Mouse (Mus musculus) liver, embryonic 15.5 days (tissue): ENCODE data around the gene Zfp202. TPM values are rescaled to one million over a fixed set of nuclear protein-coding genes. Genes with fewer than 3 reads are reported as not detected.
A peak's percentile ranks its signal among the peaks of the same experiment; 100 is the strongest.
"Not testable (repeated sequence)": the region's sequence is repeated elsewhere in the genome, so short reads cannot be mapped to it uniquely, and the experiment has no call there.

Experiments used
- ATAC-seq: fragments of 200-750 bp; cut with Nextera tagmentation; 2 replicates; pipeline ENCODE4 v1.8.0; 2017; ENCODE audit warnings: moderate number of reproducible peaks, mild to moderate bottlenecking, moderate library complexity; ENCODE audit not compliant: insufficient read depth
- H3K27ac ChIP-seq: fragments of 300-500 bp; sonication (generic); replicated peaks from 2 replicates; pipeline ENCODE4 v1.5.1; 2015; ENCODE audit warnings: mild to moderate bottlenecking, inconsistent platforms
- H3K27me3 ChIP-seq: fragments of 300-500 bp; sonication (generic); 2 replicates; pipeline ENCODE4 v1.6.1; 2015; ENCODE audit warnings: mild to moderate bottlenecking, inconsistent platforms
- H3K36me3 ChIP-seq: fragments of 300-500 bp; sonication (generic); replicated peaks from 2 replicates; pipeline ENCODE4 v1.6.1; 2015; ENCODE audit warnings: moderate library complexity, mild to moderate bottlenecking, inconsistent platforms
- H3K4me1 ChIP-seq: fragments of 300-500 bp; sonication (generic); replicated peaks from 2 replicates; pipeline ENCODE4 v1.6.1; 2015; ENCODE audit warnings: inconsistent platforms
- H3K4me2 ChIP-seq: fragments of 300-500 bp; sonication (generic); 2 replicates; pipeline ENCODE4 v1.6.1; 2015; ENCODE audit warnings: moderate library complexity, mild to moderate bottlenecking, inconsistent platforms
- H3K4me3 ChIP-seq: fragments of 300-500 bp; sonication (generic); replicated peaks from 2 replicates; pipeline ENCODE4 v1.5.1; 2015; ENCODE audit warnings: mild to moderate bottlenecking, inconsistent platforms
- H3K9ac ChIP-seq: fragments of 300-500 bp; sonication (generic); 2 replicates; pipeline ENCODE4 v1.6.1; 2015; ENCODE audit warnings: moderate library complexity, mild to moderate bottlenecking, inconsistent platforms
- H3K9me3 ChIP-seq: fragments of 300-500 bp; sonication (generic); replicated peaks from 2 replicates; pipeline ENCODE4 v1.6.1; 2016; ENCODE audit warnings: inconsistent platforms
- WGBS: fragments of 180-500 bp; shearing (Covaris S2); methylation state at CpG from one replicate; pipeline ENCODE4 v1.1.7; 2015; ENCODE audit warnings: mixed read lengths; ENCODE audit not compliant: insufficient replicate concordance; 5-methylcytosine and 5-hydroxymethylcytosine counted together
- polyA plus RNA-seq: library from polyadenylated mRNA; unstranded; fragments of >200 nt; fragmentation: Nextera tagmentation; extraction: Ambion mirVana; gene quantifications from 2 replicates; pipeline ENCODE4 v1.2.1, GENCODE M21; 2015

Zfp202 gene
- polyA plus RNA-seq: 0.79 and 0.82 TPM in 2 replicates

DNA sequence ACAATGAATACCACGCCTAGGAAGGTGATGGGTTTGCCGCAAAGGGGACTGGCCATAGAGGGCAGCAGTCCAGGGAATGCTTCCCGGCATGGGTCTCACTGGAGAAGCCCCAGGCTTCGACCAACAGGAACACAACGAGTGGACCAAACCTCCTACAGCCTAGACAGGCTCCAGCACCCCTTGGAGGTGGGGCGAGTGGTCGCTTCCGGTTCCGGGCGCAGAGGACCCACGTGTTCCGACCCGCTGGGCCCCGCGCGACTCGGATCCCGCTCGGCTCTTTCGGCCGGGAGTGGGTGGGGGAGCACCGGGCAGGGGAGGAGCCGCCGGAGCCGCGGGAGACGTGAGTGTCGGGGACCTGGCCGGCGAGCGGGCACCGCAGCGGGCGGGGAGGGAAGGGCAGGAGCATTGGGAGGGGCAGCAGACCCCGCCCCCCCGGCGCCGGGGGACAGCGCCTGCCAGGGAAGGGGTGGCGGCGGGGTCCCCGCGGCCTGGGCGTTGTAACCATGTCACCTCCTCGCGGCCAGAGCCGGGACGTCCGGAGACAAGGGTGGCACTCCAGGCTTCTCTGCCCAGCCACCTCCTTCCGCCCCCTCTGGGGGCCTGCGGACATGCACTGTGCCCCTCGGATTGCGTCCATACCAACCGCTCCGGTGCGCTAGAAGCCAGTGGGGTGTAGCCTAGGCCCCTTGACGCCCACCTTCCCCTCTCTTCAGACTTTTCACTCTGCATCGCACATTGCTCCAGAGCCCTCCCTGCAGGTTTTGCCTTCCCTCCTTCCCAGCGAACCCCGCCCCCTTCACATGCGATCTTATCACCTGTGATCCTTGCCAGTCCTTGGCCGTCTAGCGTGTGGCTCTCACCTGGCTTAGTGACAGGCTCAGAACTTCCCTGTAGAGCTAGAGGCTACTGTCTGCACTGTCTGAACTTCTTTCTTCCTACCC lies at the start of gene Zfp202:
Zfp202 (plus strand) TSS at position 219 of the 941 bp plus-strand sequence.
- peak within 1 kb of the TSS; percentile 67 for H3K4me3 ChIP-seq
- 0 out of 2 replicates have a peak within 1 kb of the TSS, but pooled peaks have one; percentile 9 for H3K27ac ChIP-seq
- under 1% methylated on average over 46 of the region's 63 CpGs for WGBS
- no peaks in the 10 kb centered on the region for H3K9me3 ChIP-seq
- H3K27me3 ChIP-seq: no peaks in the 10 kb centered on the region
- H3K36me3 ChIP-seq: no peaks in the 10 kb centered on the region
- H3K9ac ChIP-seq: peak within 1 kb of the TSS; percentile 62
- peaks cover 17% of the 10 kb centered on the region for H3K4me1 ChIP-seq
- H3K4me2 ChIP-seq: peak within 1 kb of the TSS; percentile 78
- peak; percentile 86 for ATAC-seq

DNA sequence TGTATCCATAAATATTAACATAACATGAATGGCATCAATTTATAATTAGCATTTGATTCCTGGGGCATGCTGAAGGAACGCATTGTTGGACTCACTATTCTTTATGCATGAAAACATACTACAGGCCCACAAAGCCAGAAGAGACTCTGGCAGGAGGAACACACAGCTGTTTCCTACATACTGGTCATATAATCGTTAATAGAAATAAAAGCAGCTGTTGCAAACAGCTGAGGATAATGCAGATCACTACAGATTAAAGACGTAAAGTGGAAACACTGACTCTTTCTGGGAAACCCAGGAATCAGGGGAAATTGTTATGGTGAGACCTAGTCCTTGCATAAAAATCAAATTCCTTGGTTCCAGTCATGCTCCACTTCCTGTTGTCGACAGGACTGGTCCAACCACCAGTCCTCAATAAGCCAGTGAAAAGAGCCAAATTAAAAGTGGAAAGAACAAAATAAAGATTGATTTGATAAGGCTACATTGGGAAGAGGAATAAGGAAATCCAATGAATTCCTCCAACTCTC lies 36.9 kb upstream of the Zfp202 start:
- no peak overlapping the region for H3K27ac ChIP-seq
- H3K27me3 ChIP-seq: no peaks in the 10 kb centered on the region
- H3K9me3 ChIP-seq: no peaks in the 10 kb centered on the region
- no peak overlapping the region for H3K4me2 ChIP-seq
- no peak overlapping the region for H3K4me3 ChIP-seq
- H3K9ac ChIP-seq: no peak overlapping the region
- no peaks in the 10 kb centered on the region for H3K4me1 ChIP-seq
- no peaks in the 10 kb centered on the region for H3K36me3 ChIP-seq
- 63% methylated on average over 4 of the region's 4 CpGs for WGBS
- no peak for ATAC-seq

DNA sequence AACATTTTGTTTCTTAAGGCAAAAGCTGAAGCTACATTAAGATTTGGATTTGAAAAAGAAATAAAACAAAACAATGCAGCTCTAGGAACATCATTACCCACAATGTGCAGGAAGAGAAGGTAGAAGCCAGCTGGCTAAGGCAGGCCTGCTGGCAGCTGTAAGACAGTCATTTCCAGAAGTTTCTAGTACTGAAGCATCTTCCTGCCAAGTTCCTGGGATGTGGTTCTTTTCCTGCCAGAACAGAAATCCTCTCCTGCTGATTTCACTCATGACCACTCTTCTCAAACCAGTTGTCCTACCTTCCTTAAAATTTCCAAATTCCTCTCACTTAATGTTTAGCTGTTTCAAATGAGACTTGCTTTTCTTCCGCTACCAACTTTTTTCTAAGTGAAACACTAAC lies 25.7 kb upstream of the Zfp202 start:
- H3K27me3 ChIP-seq: no peaks in the 10 kb centered on the region
- H3K9ac ChIP-seq: no peak overlapping the region
- no peak overlapping the region for H3K27ac ChIP-seq
- ATAC-seq: no peak
- WGBS: 71% methylated on average over 1 of the region's 1 CpGs
- no peaks in the 10 kb centered on the region for H3K4me1 ChIP-seq
- H3K4me3 ChIP-seq: no peak overlapping the region
- no peak overlapping the region for H3K4me2 ChIP-seq
- no peaks in the 10 kb centered on the region for H3K9me3 ChIP-seq
- no peaks in the 10 kb centered on the region for H3K36me3 ChIP-seq

DNA sequence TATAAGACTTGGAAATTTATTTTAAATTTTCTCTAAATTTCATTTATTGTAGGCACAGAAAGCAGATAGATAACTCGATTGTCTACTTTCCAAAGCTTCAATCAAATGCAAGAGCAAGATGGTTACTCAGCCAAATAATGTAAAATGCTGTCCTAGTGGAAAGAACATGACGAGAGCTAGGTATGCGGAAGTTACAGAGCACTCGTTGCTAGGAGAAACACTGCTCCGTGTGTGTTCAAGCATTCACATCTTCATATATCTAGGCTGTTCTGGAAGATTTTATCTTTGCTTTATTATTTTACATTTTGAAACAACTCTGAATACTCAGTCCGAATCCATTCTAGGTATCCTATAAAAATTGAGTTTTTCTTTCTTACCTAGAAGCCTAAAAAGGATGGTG lies 15.1 kb upstream of the Zfp202 start:
- H3K27ac ChIP-seq: no peak overlapping the region
- 66% methylated on average over 6 of the region's 6 CpGs for WGBS
- H3K4me3 ChIP-seq: no peak overlapping the region
- H3K9me3 ChIP-seq: no peaks in the 10 kb centered on the region
- H3K4me2 ChIP-seq: no peak overlapping the region
- no peaks in the 10 kb centered on the region for H3K27me3 ChIP-seq
- no peaks in the 10 kb centered on the region for H3K36me3 ChIP-seq
- no peak for ATAC-seq
- no peak overlapping the region for H3K9ac ChIP-seq
- no peaks in the 10 kb centered on the region for H3K4me1 ChIP-seq

- Histone ChIP-seq H3K9me3 (no peaks in the 10 kb centered on the region), H3K9ac (no peak within 1 kb of the TSS), H3K4me3 (no peak within 1 kb of the TSS), H3K27ac (no peak within 1 kb of the TSS), H3K36me3 (no peaks in the 10 kb centered on the region), H3K27me3 (no peaks in the 10 kb centered on the region), H3K4me1 (no peaks in the 10 kb centered on the region), H3K4me2 (no peak within 1 kb of the TSS)
- ATAC-seq: no peak
- WGBS: 66% methylated on average over 5 of the region's 5 CpGs
These were observed 11.5 kb upstream of the Zfp202 start, which contains the start of gene Olfr986 for GRCm38 (mm10) chr9:40180620-40181019. Gene Olfr986 (plus strand): TSS chr9:40180920.

DNA sequence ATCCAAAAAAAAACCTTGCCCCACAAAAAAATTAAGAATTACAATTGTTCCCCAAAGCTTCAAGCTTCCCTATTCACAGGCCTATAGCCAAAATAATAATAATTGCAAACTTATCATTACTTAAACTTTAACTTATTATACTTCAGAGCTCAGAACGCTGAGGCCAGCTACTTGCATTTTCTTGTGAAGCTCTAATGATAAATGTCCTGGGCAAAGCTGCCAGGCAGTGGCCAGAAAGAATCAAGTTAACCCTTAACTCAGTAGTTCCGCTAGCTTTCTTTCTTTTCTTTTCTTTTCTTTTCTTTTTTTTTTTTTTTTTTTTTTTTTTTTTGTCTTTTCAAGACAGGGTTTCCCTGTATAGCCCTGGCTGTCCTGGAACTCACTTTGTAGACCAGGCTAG lies 7.0 kb upstream of the Zfp202 start:
- not testable (repeated sequence) for H3K36me3 ChIP-seq, H3K9me3 ChIP-seq, H3K4me1 ChIP-seq, H3K4me3 ChIP-seq, ATAC-seq, H3K27me3 ChIP-seq, H3K4me2 ChIP-seq, H3K27ac ChIP-seq, H3K9ac ChIP-seq
- WGBS: 54% methylated on average over 2 of the region's 2 CpGs

GRCm38 (mm10) chr9:40191086-40191876 lies 835 bp upstream of the Zfp202 start:
- H3K36me3 ChIP-seq: no peaks in the 10 kb centered on the region
- H3K27ac ChIP-seq: no peak overlapping the region
- H3K4me1 ChIP-seq: peaks cover 17% of the 10 kb centered on the region
- no peaks in the 10 kb centered on the region for H3K9me3 ChIP-seq
- peak overlapping the region; percentile 67 for H3K4me3 ChIP-seq
- H3K9ac ChIP-seq: no peak overlapping the region
- 71% methylated on average over 8 of the region's 9 CpGs for WGBS
- H3K4me2 ChIP-seq: peak overlapping the region; percentile 78
- no peaks in the 10 kb centered on the region for H3K27me3 ChIP-seq
- no peak for ATAC-seq

- no peak for ATAC-seq
- Histone ChIP-seq H3K4me1 (peaks cover 17% of the 10 kb centered on the region), H3K27me3 (no peaks in the 10 kb centered on the region), H3K4me2 (no peak overlapping the region), H3K27ac (no peak overlapping the region), H3K9ac (no peak overlapping the region), H3K9me3 (no peaks in the 10 kb centered on the region), H3K36me3 (no peaks in the 10 kb centered on the region), H3K4me3 (no peak overlapping the region)
- 67% methylated on average over 3 of the region's 3 CpGs for WGBS
These were observed 3.9 kb downstream of the Zfp202 start for GRCm38 (mm10) chr9:40195981-40196380.

- no peaks in the 10 kb centered on the region for H3K4me1 ChIP-seq
- H3K27me3 ChIP-seq: no peaks in the 10 kb centered on the region
- 0 out of 2 replicates have a peak, but pooled peaks cover 4% of the 10 kb centered on the region for H3K36me3 ChIP-seq
- H3K4me2 ChIP-seq: no peak overlapping the region
- no peak overlapping the region for H3K9ac ChIP-seq
- ATAC-seq: no peak
- no peaks in the 10 kb centered on the region for H3K9me3 ChIP-seq
- no peak overlapping the region for H3K27ac ChIP-seq
- H3K4me3 ChIP-seq: no peak overlapping the region
- WGBS: 41% methylated on average over 5 of the region's 5 CpGs
These were observed 14.4 kb downstream of the Zfp202 start for GRCm38 (mm10) chr9:40206546-40206950.

- no peaks in the 10 kb centered on the region for H3K4me1 ChIP-seq
- WGBS: 69% methylated on average over 2 of the region's 2 CpGs
- H3K27me3 ChIP-seq: no peaks in the 10 kb centered on the region
- H3K9ac ChIP-seq: no peak overlapping the region
- no peak overlapping the region for H3K4me3 ChIP-seq
- no peaks in the 10 kb centered on the region for H3K9me3 ChIP-seq
- H3K4me2 ChIP-seq: no peak overlapping the region
- H3K36me3 ChIP-seq: 0 out of 2 replicates have a peak, but pooled peaks cover 4% of the 10 kb centered on the region
- no peak for ATAC-seq
- H3K27ac ChIP-seq: no peak overlapping the region
These were observed 18.6 kb downstream of the Zfp202 start for GRCm38 (mm10) chr9:40210744-40211143.

- 73% methylated on average over 5 of the region's 5 CpGs for WGBS
- Histone ChIP-seq H3K36me3 (no peaks in the 10 kb centered on the region), H3K27ac (no peak overlapping the region), H3K9me3 (no peaks in the 10 kb centered on the region), H3K27me3 (no peaks in the 10 kb centered on the region), H3K4me2 (no peak overlapping the region), H3K4me3 (no peak overlapping the region), H3K9ac (no peak overlapping the region), H3K4me1 (no peaks in the 10 kb centered on the region)
- ATAC-seq: no peak
These were observed 21.9 kb downstream of the Zfp202 start for GRCm38 (mm10) chr9:40214058-40214457.
